Mouse (Mus musculus) liver, embryonic 14 days (tissue): ENCODE data around the gene Sfr1. TPM values are rescaled to one million over a fixed set of nuclear protein-coding genes. Genes with fewer than 3 reads are reported as not detected.

ENCODE experiments used
- polyA plus RNA-seq: library from polyadenylated mRNA; depleted of rRNA; stranded (reverse); fragments of >200 nt; gene quantifications from 2 replicates; pipeline ENCODE4 v1.2.3, GENCODE M21; 2012; rRNA removed

Sfr1 gene
- 36.9 and 39.7 TPM in 2 replicates for polyA plus RNA-seq

DNA sequence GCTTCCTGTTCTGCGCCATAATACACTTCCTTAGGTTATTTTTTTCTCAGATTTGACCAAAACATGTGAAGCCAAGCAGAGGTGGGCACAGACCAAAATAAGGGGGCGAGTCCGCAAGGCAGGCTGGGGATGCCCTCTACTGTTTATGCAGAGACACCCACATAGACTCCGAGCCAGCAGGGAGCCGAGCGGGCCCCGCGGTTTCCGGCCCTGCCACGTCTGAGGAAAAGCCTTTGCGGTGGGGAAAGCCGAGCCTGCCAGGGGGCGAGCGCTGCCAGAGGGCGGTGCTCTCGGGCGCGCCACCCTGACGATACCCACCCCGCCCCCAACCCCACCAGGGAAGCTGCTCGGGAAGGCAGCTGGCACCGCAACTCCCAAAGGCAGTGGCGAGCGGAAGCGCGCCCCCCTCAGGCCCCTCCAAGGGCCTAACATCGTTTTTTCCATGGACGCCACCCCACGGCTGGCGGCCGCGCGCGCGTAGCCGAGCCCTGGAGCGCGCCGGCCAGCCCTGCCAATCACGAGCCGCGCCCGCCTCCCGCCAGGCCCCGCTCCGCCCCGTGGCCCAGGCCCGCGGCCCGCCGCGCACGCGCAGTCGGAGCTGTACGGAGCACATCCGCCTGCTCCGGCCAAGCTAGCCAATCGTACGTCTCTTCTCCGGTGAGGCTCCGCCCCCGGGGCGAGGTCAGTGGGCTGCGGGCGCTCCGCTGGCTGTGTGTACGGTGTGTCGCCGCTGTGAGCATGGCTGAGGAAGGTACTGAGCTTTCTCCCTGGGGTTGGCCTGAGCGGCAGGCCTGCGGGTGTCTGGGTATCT, at the start of gene Sfr1:
Gene Sfr1 (plus strand): TSS at position 612 of the 811 bp plus-strand sequence.

DNA sequence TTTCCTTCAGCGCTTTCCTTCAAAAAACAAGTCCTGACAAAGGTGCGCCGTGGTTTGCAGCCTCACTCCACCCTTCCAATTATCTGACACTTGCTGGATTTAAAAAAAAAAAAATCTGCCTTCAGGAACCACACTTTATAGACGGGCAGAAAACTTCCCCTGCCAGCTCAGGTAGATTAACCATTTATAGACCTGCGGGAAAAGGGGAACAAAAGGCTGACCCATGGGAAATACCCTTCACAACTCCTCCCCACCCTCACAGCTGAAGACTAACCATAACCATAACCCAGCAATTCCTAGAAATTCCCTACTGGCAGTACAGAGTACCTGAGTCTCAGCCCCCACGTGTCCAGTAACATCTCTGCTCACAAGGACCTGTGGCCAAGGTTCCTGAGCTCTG, 39.5 kb upstream of the Sfr1 start, which contains the start of gene Col17a1:
Gene Col17a1 (minus strand): TSS at position 101 of the 400 bp plus-strand sequence.

Other genes starting within 250 kb of the Sfr1 start
- gene Stn1, start 194.2 kb upstream of the Sfr1 start, polyA plus RNA-seq: 6.5 and 6.6 TPM in 2 replicates
- 19.0 and 20.1 TPM in 2 replicates for gene Slk, start 152.0 kb upstream of the Sfr1 start, polyA plus RNA-seq
- 0.08 and 0.15 TPM in 2 replicates for gene Col17a1, start 39.6 kb upstream of the Sfr1 start, polyA plus RNA-seq
- gene Gsto1, start 123.3 kb downstream of the Sfr1 start, polyA plus RNA-seq: 58.3 and 72.4 TPM in 2 replicates
- 0.12 and 0.17 TPM in 2 replicates for gene Gsto2, start 133.9 kb downstream of the Sfr1 start, polyA plus RNA-seq
- gene Cfap43, start 187.6 kb downstream of the Sfr1 start, polyA plus RNA-seq: 0.02 TPM in 1 of 2 replicates, not detected in the other
- 1.9 and 2.2 TPM in 2 replicates for gene Itprip, start 187.6 kb downstream of the Sfr1 start, polyA plus RNA-seq
- gene Cfap58, start 206.0 kb downstream of the Sfr1 start, polyA plus RNA-seq: not detected in 2 replicates